In the genomic region with DNA sequence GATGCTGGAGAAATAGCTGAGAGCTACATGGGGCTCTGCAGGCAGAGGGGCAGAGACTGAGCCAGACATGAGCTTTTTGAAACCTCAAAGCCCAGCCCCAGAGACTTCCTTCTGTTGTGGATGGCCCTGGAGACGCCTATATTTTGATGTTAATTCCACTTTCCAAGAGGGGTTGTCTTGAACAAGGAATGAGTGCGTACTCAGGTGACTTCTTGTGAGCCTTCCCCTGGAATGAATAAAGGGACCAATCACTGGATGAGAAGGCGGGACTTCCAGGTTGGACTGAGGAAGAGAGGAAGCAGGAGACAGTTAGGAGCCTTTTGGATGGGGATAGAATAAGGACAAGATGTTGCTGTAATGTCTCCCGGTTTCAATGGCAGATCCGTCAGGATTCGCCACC, we compare ENCODE assay signal across 20 mouse cellular contexts.
"Had no signal": no experiment of that assay in that cellular context is flagged by ENCODE, and none has a peak within 500 bp of the region (broad histone marks: within the 10 kb centered on the region; RNA-seq: fewer than 3 reads in every experiment).

No protein-coding gene starts in this region.

- H3K9me3 ChIP-seq: kidney, embryonic 15.5 days; limb, embryonic 12.5 days; limb, embryonic 15.5 days; neural tube, embryonic 12.5 days; neural tube, embryonic 15.5 days had no signal

- H3K27ac ChIP-seq: kidney, embryonic 15.5 days; limb, embryonic 12.5 days; limb, embryonic 15.5 days; liver, embryonic 14.5 days; neural tube, embryonic 12.5 days; neural tube, embryonic 15.5 days; stomach, postnatal 0 days had no signal

- H3K9ac ChIP-seq: kidney, embryonic 15.5 days; limb, embryonic 12.5 days; limb, embryonic 15.5 days; liver, embryonic 14.5 days; liver, postnatal 0 days; lung, embryonic 14.5 days; neural tube, embryonic 12.5 days; neural tube, embryonic 15.5 days had no signal

- H3K4me3 ChIP-seq: kidney, embryonic 15.5 days; limb, embryonic 12.5 days; limb, embryonic 15.5 days; neural tube, embryonic 12.5 days; neural tube, embryonic 15.5 days had no signal

- DNase-seq: kidney, postnatal 10 days; kidney, postnatal 36 days; left cerebral cortex, postnatal 4 days; liver, postnatal 0 days; lung, embryonic 14.5 days; lung, postnatal 4 days; midbrain, embryonic 14.5 days; right cerebral cortex, adult 18-20 months; right cerebral cortex, postnatal 14 days; right cerebral cortex, postnatal 4 days; thymus, adult 2 months; thymus, postnatal 14 days; thymus, postnatal 4 days had no signal

- H3K36me3 ChIP-seq: kidney, embryonic 15.5 days; limb, embryonic 12.5 days; limb, embryonic 15.5 days; neural tube, embryonic 12.5 days; neural tube, embryonic 15.5 days had no signal

- H3K27me3 ChIP-seq: kidney, embryonic 15.5 days; limb, embryonic 12.5 days; limb, embryonic 15.5 days; neural tube, embryonic 12.5 days; neural tube, embryonic 15.5 days had no signal

- H3K4me1 ChIP-seq: neural tube, embryonic 12.5 days; neural tube, embryonic 15.5 days had no signal
